Mouse (Mus musculus): Measurements from ENCODE around the gene Ace.

- no peak for TF ChIP-seq CTCF (IDR thresholded peaks at IDR 0.05; ENCODE audit: control insufficient read depth, insufficient read depth, insufficient read length)
- TF ChIP-seq MAX (IDR thresholded peaks at IDR 0.05), result no peak
- TF ChIP-seq FOSL1 (IDR thresholded peaks at IDR 0.05; ENCODE audit: insufficient read depth, low read length, poor library complexity, severe bottlenecking), result no peak
- no peak for TF ChIP-seq CEBPB (IDR thresholded peaks at IDR 0.05; ENCODE audit: low read depth)
- TF ChIP-seq USF1 (IDR thresholded peaks at IDR 0.05; ENCODE audit: low read depth), result no peak
- TF ChIP-seq MYOG (IDR thresholded peaks at IDR 0.05; ENCODE audit: control insufficient read depth, extremely low read depth, insufficient read length), result no peak
Observed at GRCm38 (mm10) chr11:105936974-105937373, 30.8 kb upstream of the Ace start.
